Mouse (Mus musculus): Measurements from ENCODE around the gene Tiam2.

Gene Tiam2

DNA sequence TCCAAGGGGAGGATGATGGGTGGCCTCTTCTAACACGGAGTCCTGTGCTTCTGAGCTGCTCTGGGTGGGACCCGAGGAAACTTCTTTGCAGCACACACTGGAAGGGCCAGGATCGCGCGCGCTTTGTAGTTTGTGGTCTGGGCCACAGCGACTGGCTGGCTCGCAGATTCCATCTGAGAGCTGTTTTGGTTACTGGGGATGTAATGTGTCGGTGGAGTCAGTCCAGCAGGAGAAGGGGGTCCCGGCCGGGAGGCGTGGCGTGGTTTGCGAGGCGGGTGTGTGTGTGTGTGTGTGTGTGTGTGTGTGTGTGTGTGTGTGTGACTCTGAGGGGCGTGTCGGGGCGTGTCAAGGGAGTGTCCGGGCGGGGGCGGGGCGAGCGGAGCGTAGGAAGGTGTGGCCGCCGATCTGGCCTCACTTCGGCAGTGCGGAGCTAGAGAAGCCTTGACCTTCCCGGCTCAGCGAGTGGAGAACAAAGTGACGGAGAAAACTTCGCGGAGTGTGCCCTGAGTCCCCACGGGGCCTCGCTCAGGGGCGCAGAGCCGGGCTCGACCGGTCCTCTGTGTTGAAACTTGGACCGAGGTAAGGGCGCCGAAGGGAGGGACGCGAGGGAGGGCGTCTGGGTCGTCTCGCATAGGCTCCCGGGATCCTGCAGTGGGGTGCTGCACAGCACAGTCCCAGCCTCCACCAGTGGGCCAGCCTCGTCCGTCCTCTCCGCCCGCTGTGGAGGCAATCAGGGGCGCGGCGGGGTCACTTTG is at the start of gene Tiam2:
Gene Tiam2 (plus strand): TSS at position 426 of the 755 bp plus-strand sequence.
- DNase-seq (ENCODE audit: low read depth, low spot score), result peak; percentile 79

DNA sequence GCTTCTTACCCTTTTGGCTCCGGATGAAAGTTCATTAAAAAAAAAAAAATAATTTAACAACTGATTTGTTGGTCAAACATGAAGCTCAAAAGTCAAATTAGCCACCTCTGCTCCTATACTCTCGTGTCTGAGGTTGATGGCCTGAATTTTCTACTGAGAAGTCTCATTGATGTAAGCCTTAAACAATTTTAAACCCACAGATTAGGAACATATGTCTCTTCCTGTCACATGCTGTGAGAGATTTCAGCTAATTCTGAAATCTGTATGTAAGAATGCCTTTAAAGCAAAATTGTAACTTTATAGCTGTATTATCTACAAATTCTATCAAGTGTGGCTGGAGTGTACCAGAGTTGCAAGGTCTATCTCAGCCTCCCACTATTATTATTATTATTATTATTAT is 46.1 kb upstream of the Tiam2 start:
- peak; percentile 58 for DNase-seq (ENCODE audit: low read depth, low spot score)

GRCm38 (mm10) chr17:3281939-3282338 is 44.4 kb upstream of the Tiam2 start:
- DNase-seq (ENCODE audit: low read depth, low spot score), result peak; percentile 9

DNA sequence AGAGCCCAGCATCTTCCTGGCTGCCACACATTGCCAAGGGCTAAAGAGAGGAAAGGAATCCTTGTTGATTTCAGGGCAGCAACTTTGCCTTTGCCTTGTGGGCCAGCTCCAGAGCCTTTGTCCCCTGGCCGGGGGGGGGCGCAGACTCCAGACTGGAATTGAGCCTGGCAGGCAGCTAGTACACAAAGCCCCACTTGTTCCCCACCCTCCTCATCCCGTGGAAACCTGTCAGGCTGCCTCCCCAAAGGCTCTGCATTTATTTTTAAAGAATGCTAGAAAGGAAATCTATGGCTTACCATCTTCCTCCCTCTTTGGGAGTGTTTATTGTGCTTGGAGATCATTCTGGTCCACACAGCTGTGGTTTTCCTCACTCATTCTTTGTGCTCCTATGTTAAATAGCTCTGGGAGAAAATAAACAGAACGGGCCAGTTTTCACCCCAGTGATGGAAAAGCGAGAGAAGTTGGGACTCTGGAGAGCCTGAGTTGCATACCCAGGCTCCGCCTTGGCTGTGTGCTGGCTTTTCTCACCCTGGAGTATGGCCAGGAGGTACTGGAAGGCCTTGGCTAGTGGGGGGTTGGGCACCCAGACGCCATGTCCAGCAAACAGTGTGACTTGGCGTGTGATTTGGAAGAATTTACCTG is 41.2 kb upstream of the Tiam2 start:
- no peak for DNase-seq (ENCODE audit: low read depth, low spot score)

DNA sequence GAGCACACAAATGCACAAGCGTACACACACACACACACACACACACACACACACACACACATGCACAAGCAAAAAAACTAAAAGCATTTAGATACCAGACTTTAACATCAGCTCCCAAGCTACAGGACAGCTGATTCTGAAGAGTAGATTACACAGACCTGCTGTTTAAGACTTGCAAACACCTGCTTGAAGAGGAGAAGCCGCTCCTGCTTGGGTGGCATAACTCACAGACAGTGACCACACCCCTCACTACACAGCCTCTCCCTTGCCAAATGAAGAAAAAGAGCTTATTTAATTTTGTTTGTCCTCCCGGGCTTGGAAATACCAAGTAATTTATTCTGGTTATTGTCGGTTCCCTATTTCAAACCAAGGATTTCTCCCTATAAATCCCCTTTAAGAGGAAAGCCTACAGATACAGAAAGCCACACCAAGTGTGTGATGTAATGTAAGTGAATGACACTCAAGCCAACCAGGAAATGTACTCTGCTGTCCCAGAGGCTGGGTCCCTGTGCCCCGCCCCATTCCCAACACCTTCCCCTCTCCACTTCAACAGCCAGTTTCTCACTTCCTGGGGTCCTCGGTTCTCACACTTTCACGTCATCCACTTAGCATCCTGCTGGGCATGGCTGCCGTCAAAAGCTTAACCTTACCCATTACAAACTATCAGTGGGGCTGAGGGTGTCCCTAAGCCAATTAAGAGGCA is 40.1 kb upstream of the Tiam2 start:
- no peak for DNase-seq (ENCODE audit: low read depth, low spot score)

GRCm38 (mm10) chr17:3288341-3288740 is 38.0 kb upstream of the Tiam2 start:
- DNase-seq (ENCODE audit: low read depth, low spot score), result peak; percentile 89

GRCm38 (mm10) chr17:3295097-3295496 is 31.3 kb upstream of the Tiam2 start:
- no peak for DNase-seq (ENCODE audit: low read depth, low spot score)

DNA sequence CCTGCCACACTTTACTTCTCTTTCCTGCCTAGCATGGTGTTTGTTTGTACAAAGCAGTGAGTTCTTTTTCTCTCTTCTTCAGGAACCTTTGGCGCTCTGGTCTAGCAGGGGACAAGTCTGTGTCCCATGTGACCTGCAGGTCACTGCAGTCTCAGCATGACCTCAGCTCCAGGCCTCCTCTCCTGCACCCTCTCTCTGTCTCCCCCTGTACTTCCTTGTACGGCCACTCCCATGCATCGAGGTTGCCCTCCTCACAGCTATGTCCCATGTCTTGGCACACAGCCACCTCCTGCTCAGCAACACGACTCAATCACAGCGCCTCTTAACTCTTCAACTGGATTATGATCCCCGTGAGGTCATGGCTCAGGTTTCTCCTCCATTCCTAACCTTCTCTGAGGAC is 26.9 kb upstream of the Tiam2 start:
- DNase-seq (ENCODE audit: low read depth, low spot score), result no peak

GRCm38 (mm10) chr17:3305926-3306325 is 20.4 kb upstream of the Tiam2 start:
- no peak for DNase-seq (ENCODE audit: low read depth, low spot score)

- peak; percentile 68 for DNase-seq (ENCODE audit: low read depth, low spot score)
Observed at GRCm38 (mm10) chr17:3313711-3314624, 12.4 kb upstream of the Tiam2 start.

DNA sequence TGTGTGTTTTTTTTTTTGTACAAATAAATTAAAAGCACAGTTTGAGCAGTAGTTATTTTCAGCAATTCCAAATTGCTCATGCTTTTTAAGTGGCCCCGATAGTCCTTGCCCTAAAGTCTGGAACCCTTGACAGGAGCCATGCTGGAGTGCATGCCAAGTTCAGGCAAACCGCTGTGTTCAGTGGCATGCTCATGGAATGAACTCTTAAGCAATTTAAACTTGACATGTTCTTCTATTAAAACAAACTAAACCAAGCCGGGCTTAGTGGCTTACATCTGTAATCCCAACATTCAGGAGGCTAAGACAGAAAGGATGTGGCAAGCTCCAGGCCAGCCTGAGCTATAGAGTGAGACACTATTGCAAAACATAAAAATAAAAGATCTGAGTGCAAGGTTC is 11.8 kb upstream of the Tiam2 start:
- no peak for DNase-seq (ENCODE audit: low read depth, low spot score)

DNA sequence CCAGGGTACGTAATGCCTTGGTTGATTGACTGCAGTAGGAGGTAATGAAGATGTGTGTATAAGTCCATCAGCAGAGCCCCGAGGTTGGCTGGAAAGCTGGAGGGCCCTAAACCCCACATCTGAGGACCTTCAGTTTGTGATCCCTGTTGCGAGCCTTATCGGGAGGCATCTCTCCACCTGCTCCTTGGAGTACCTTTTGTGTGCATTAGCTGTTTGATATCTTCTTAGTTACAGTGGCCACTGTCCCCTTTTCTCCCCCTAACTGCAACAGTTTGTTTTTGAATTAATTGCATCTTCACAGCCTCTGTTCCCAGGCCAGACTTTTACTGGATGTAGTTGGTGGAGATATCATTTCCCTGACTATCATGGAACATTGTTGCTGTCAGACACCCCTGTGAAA is 10.8 kb upstream of the Tiam2 start:
- DNase-seq (ENCODE audit: low read depth, low spot score), result no peak

DNA sequence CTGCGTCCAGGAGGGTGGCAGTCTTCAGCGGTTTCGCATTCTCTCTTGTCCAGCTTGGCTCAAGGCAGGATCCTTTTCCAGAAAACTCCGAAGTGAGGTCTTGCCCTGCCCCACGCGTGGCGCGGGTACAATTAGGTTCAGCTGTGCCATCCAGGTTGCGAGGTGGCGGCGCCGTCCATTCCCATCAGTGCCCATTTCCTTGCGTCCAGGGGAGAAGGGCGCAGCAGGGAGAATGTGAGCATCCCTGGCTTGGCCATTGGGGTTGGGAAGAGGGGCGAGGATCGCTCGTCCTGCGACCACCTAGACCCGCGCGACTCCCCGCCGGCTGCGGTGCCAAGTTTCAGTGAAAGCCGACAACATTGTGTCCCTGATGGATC is 518 bp downstream of the Tiam2 start:
- no peak for DNase-seq (ENCODE audit: low read depth, low spot score)

GRCm38 (mm10) chr17:3327335-3327734 is 962 bp downstream of the Tiam2 start:
- DNase-seq (ENCODE audit: low read depth, low spot score), result no peak

- no peak for DNase-seq (ENCODE audit: low read depth, low spot score)
Observed at GRCm38 (mm10) chr17:3328820-3329219, 2.4 kb downstream of the Tiam2 start.

GRCm38 (mm10) chr17:3329429-3329828 is 3.1 kb downstream of the Tiam2 start:
- DNase-seq (ENCODE audit: low read depth, low spot score), result no peak

GRCm38 (mm10) chr17:3331721-3332461 is 5.5 kb downstream of the Tiam2 start:
- DNase-seq (ENCODE audit: low read depth, low spot score), result peak; percentile 99

GRCm38 (mm10) chr17:3336161-3336739 is 9.9 kb downstream of the Tiam2 start:
- DNase-seq (ENCODE audit: low read depth, low spot score), result peak; percentile 94

DNA sequence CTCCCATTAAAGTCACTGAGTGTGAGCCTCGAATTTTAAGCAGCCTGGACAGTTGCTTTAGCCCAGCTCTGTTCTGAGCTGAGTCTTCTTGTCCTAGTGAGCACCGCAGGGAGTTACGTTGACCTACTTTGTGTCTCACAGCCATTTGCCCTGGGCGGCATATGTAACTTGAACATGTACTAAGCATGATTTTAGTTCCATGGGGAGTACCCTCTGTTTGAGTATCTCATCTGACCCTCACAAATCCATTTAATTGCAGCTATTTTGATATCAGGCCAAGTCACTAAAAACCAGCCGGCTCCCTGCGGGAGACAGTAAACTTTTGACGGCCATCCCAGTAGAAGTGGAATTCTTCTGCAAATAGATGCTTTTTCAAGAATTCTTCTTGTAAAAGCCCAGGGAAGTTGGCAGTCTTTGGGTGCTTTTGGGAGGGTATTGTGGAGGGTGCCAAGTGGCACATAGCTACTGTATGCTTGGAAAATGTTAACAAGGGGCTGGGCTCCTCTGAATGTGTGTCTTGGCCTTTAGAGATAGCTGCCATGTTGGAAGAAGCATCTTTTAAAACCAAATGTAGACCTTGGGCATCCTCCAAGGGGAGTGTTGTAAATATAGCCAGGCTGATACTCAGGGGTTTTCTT is 10.6 kb downstream of the Tiam2 start:
- DNase-seq (ENCODE audit: low read depth, low spot score), result no peak

GRCm38 (mm10) chr17:3337525-3337888 is 11.1 kb downstream of the Tiam2 start:
- no peak for DNase-seq (ENCODE audit: low read depth, low spot score)

Measured in 3T3-L1 (cell line).